Mouse (Mus musculus) lung, embryonic 14.5 days (tissue): ENCODE results near the gene Gtsf1. TPM values are rescaled to one million over a fixed set of nuclear protein-coding genes. Genes with fewer than 3 reads are reported as not detected.
A peak's percentile ranks its signal among the peaks of the same experiment; 100 is the strongest.

Experiments
- ATAC-seq: fragments of 200-750 bp; cut with Nextera tagmentation; 2 replicates; pipeline ENCODE4 v1.8.0; 2017; ENCODE audit warnings: mild to moderate bottlenecking, moderate TSS enrichment, moderate library complexity; ENCODE audit not compliant: insufficient read depth
- DNase-seq: peaks from one replicate; pipeline ENCODE4 v3.0.0-alpha.2; 2015
- H3K27ac ChIP-seq: fragments of 300-500 bp; sonication (generic); 2 replicates; pipeline ENCODE4 v1.5.1; 2014; ENCODE audit warnings: low read depth, mild to moderate bottlenecking, moderate library complexity
- H3K27me3 ChIP-seq: fragments of 300-500 bp; sonication (generic); 2 replicates; pipeline ENCODE4 v1.6.1; 2014; ENCODE audit warnings: low read length, control low read depth; ENCODE audit not compliant: insufficient read depth
- H3K36me3 ChIP-seq: fragments of 300-500 bp; sonication (generic); 2 replicates; pipeline ENCODE4 v1.6.1; 2014; ENCODE audit warnings: control low read depth; ENCODE audit not compliant: insufficient read depth
- H3K4me1 ChIP-seq: fragments of 300-500 bp; sonication (generic); 2 replicates; pipeline ENCODE4 v1.6.1; 2014; ENCODE audit warnings: antibody characterized with exemption, control low read depth; ENCODE audit not compliant: insufficient read depth
- H3K4me2 ChIP-seq: fragments of 300-500 bp; sonication (generic); 2 replicates; pipeline ENCODE4 v1.6.1; 2014; ENCODE audit warnings: mild to moderate bottlenecking
- H3K4me3 ChIP-seq: fragments of 300-500 bp; sonication (generic); 2 replicates; pipeline ENCODE4 v1.5.1; 2014; ENCODE audit warnings: low read depth, low read length
- H3K9ac ChIP-seq: fragments of 300-500 bp; sonication (generic); 2 replicates; pipeline ENCODE4 v1.6.1; 2014
- H3K9me3 ChIP-seq: fragments of 300-500 bp; sonication (generic); 2 replicates; pipeline ENCODE4 v1.6.1; 2016; ENCODE audit warnings: low read depth, low read length, control low read depth
- CTCF ChIP-seq: IDR thresholded peaks from 2 replicates; pipeline ENCODE4 v1.5.1; 2016; ENCODE audit warnings: antibody characterized with exemption, low read depth
- WGBS: fragments of 180-500 bp; shearing (Covaris S2); extraction: QIAGEN DNeasy Blood & Tissue Kit; methylation state at CpG from one replicate; pipeline ENCODE4 v1.1.7; 2014; 5-methylcytosine and 5-hydroxymethylcytosine counted together
- polyA plus RNA-seq: library from polyadenylated mRNA; unstranded; fragments of >200 nt; fragmentation: Nextera tagmentation; extraction: Ambion mirVana; gene quantifications from 2 replicates; pipeline ENCODE4 v1.2.1, GENCODE M21; 2014

Gtsf1 gene
- polyA plus RNA-seq, 1 experiment from 2014 or later, result not detected

DNA sequence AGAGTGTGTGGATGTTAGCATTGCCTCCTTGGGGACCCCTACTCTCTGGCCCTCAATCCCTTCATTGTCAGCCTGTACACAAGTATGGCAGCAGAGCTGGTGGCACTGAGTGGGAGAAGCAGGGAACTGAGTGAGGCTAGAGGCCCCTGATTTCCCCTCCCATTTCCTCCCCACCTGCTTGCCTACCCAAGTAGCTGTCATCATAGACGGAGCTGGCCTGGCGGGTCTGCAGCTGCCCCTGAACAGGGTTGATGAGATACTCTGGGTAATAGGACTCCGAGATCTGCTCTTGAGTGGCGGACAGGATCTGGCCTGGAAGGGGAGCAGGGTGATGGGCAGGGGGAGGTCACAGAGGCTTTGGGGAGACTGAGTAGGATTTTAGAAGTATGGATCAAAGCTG is 74.1 kb downstream of the Gtsf1 start:
- H3K9me3 ChIP-seq, result no peaks in the 10 kb centered on the region
- H3K27me3 ChIP-seq, result no peaks in the 10 kb centered on the region
- peaks cover 61% of the 10 kb centered on the region for H3K36me3 ChIP-seq
- H3K27ac ChIP-seq, result no peak overlapping the region
- DNase-seq (no peak), ATAC-seq (no peak)
- no peak overlapping the region for H3K4me3 ChIP-seq
- WGBS, result 61% methylated on average over 4 of the region's 4 CpGs
- no peak overlapping the region for H3K9ac ChIP-seq
- H3K4me1 ChIP-seq, result no peaks in the 10 kb centered on the region; the same call in 1 of the 2 replicates
- TF ChIP-seq CTCF, result no peak
- no peak overlapping the region for H3K4me2 ChIP-seq

DNA sequence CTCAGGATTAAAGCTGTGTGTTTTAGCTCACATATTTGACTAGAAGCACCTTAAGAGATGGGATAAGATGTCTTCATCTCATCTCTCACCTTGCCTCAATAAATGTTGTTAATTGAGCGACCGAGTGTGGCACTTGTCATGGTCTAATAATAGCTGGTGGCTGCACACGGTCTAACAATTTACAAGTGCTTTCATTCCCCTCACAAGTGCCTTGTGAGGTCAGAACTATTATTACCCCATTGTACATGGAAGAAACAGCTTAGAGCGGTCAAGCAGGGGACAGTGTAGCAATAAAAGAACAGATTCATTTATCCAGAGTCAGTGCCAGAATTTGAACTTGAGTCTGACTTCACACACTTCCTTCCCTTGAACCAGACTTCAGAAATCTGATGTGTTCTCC is 74.8 kb downstream of the Gtsf1 start:
- WGBS, result 72% methylated on average over 4 of the region's 4 CpGs
- no peak for ATAC-seq
- no peak overlapping the region for H3K4me2 ChIP-seq
- H3K9me3 ChIP-seq, result no peaks in the 10 kb centered on the region
- no peak overlapping the region for H3K4me3 ChIP-seq
- peaks cover 68% of the 10 kb centered on the region for H3K36me3 ChIP-seq
- no peaks in the 10 kb centered on the region; the same call in 1 of the 2 replicates for H3K4me1 ChIP-seq
- TF ChIP-seq CTCF, result no peak
- H3K27ac ChIP-seq, result no peak overlapping the region
- no peaks in the 10 kb centered on the region for H3K27me3 ChIP-seq
- H3K9ac ChIP-seq, result no peak overlapping the region
- no peak for DNase-seq

DNA sequence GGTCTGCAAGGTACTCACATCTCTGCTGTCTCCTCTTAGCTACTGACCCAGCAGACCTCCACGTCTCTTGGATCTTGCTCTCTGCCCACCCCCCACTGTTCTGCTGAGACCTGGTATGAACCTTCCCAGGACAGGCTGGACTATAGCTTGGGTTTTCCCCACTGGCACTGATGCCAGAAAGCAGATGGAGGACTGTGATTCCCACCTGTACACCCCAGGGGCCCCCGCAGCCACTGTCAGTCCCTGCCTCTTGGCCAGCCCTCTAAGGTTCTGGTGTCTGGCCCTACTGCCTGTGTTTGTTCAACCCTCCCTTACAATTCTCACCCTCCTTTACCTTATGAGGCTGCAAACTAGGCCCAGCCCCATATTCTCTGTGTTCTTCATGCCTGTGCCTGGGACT is 75.6 kb downstream of the Gtsf1 start:
- Histone ChIP-seq H3K4me1 (no peaks in the 10 kb centered on the region; the same call in 1 of the 2 replicates), H3K4me2 (no peak overlapping the region), H3K9ac (no peak overlapping the region), H3K4me3 (no peak overlapping the region), H3K27ac (no peak overlapping the region), H3K9me3 (no peaks in the 10 kb centered on the region), H3K27me3 (no peaks in the 10 kb centered on the region), H3K36me3 (peaks cover 75% of the 10 kb centered on the region)
- ATAC-seq (no peak), DNase-seq (no peak)
- 87% methylated on average over 2 of the region's 2 CpGs for WGBS
- TF ChIP-seq CTCF, result no peak

DNA sequence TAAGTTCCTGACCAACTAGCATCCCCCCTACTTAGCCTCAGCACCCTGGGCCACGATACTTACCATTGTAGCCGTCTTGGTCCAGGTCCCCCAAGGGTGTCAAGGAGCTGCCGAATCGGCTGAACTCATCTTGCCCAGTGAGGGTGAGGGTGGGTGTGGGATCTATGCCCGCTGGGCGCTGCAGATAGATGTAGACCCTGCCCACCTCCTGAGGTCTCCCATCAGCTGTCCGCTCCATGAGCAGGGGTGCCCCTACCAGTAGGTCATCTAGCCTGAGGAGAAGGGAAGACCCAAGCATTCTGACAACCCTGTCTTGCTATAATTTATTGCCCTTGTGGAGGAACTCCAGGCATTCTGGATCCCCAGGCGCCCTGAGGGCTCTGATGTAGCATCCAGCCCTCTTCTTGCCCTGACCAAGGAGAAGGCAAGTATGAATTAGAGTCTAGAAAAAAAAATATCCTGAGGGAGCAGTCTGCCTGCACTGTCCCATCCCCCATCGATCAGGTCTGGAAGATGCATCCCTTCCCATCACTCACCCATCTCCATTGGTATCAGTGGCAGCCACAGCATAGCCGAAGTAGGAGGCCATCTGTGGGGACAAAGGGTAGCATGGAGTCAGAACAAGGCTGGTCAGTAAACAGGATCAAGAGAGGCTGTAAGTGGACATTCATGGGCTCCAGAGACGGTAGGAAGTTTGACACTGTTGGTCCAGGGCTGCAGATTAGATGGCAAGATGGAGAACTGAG is 76.6 kb downstream of the Gtsf1 start:
- Histone ChIP-seq H3K9ac (no peak overlapping the region), H3K9me3 (no peaks in the 10 kb centered on the region), H3K4me1 (no peaks in the 10 kb centered on the region), H3K4me2 (no peak overlapping the region), H3K36me3 (peaks cover 85% of the 10 kb centered on the region), H3K4me3 (no peak overlapping the region), H3K27ac (no peak overlapping the region), H3K27me3 (no peaks in the 10 kb centered on the region)
- WGBS, result 88% methylated on average over 11 of the region's 11 CpGs
- TF ChIP-seq CTCF, result no peak
- ATAC-seq (no peak), DNase-seq (no peak)

DNA sequence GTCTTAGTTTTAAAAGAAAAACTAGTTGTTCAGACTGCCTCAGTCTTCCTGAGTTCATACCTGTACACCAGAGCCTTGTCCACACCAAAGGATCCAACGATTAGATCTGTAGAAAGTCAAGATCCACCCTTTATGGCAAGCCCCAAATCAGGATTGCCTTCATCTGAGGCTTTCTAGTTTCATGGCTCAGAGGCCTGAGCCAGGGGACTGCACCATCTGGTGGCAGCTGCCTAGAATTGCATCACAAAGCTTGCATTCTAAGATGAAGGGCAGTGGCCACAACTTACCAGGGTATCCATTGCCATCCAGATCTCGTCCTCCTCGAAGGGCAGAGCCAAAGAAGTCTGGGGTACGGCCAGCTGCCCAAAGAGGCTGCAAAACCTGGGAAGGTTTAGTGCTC is 77.4 kb downstream of the Gtsf1 start:
- peaks cover 93% of the 10 kb centered on the region for H3K36me3 ChIP-seq
- H3K4me3 ChIP-seq, result no peak overlapping the region
- H3K9ac ChIP-seq, result no peak overlapping the region
- H3K4me1 ChIP-seq, result no peaks in the 10 kb centered on the region
- peak; percentile 89 for DNase-seq
- peak; percentile 86 for TF ChIP-seq CTCF
- H3K4me2 ChIP-seq, result no peak overlapping the region
- WGBS, result 39% methylated on average over 4 of the region's 4 CpGs
- no peaks in the 10 kb centered on the region for H3K27me3 ChIP-seq
- ATAC-seq, result 0 out of 2 replicates have a peak, but pooled peaks have one; percentile 22
- H3K9me3 ChIP-seq, result no peaks in the 10 kb centered on the region
- no peak overlapping the region for H3K27ac ChIP-seq

Other genes with a start within 250 kb of the Gtsf1 start
- 144 and 151 TPM in 2 replicates for gene Cbx5, start 190.7 kb downstream of the Gtsf1 start, polyA plus RNA-seq
- 1,022 and 1,035 TPM in 2 replicates for gene Hnrnpa1, start 190.0 kb downstream of the Gtsf1 start, polyA plus RNA-seq
- 3.9 TPM in 2 replicates for gene Nfe2, start 172.1 kb downstream of the Gtsf1 start, polyA plus RNA-seq
- 304 and 306 TPM in 2 replicates for gene Copz1, start 157.8 kb downstream of the Gtsf1 start, polyA plus RNA-seq
- 0.61 TPM in 1 of 2 replicates, not detected in the other for gene Gpr84, start 119.9 kb downstream of the Gtsf1 start, polyA plus RNA-seq
- 11.8 and 12.0 TPM in 2 replicates for gene Zfp385a, start 90.4 kb downstream of the Gtsf1 start, polyA plus RNA-seq
- 46.7 and 47.7 TPM in 2 replicates for gene Itga5, start 63.7 kb downstream of the Gtsf1 start, polyA plus RNA-seq
- not detected in 2 replicates for gene Gtsf2, start 18.0 kb upstream of the Gtsf1 start, polyA plus RNA-seq
- gene Nckap1l, start 23.3 kb upstream of the Gtsf1 start, polyA plus RNA-seq, result 2.6 and 2.8 TPM in 2 replicates
- 1.8 and 2.5 TPM in 2 replicates for gene Pde1b, start 72.6 kb upstream of the Gtsf1 start, polyA plus RNA-seq
- gene Ppp1r1a, start 107.5 kb upstream of the Gtsf1 start, polyA plus RNA-seq, result 6.3 and 6.9 TPM in 2 replicates
- gene Glycam1, start 134.6 kb upstream of the Gtsf1 start, polyA plus RNA-seq, result not detected in 2 replicates